Mouse (Mus musculus) spleen, postnatal 14 days (tissue): ENCODE data around the gene Atoh8.
A peak's percentile ranks its signal among the peaks of the same experiment; 100 is the strongest.

Source experiments
- DNase-seq, 2 experiments: peaks; one replicate each; pipeline ENCODE4 v3.0.0; 2021 to 2022; ENCODE audit warnings: low spot score in 2 of 2

The Atoh8 gene

DNA sequence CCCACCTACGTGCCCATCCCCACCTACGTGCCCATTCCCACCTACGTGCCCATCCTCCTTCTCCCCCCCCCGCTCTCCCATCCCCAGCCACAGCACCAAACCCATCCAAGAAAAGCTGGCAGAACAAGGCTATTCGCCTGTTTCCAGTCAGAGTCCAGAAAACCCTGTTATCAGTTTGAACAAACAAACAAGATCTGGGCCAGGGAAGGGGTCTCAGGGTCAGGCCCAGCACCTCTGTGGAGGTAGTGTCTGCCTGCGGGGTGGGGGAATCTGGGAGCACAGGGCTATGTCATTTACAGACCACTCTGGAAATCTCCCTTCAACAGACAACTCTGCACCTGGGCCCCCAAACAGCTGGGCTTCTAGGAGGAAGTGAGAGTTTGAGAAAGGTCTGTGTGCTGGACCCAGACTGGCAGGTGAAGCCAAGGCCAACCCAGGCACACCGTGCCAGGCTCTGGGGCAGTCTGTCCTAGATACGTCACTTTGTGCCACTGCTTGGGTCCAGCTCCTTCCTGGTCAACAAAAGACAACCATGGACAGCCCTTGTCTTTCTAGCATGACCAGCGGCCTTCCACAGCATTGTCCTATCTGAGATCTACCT lies 7.6 kb downstream of the Atoh8 start:
- peak in 1 of 2 experiments; percentile 25 for DNase-seq

GRCm38 (mm10) chr6:72227011-72227410 lies 8.4 kb downstream of the Atoh8 start:
- DNase-seq = no peak

- DNase-seq = no peak
Observed at GRCm38 (mm10) chr6:72225686-72226085, 9.7 kb downstream of the Atoh8 start.

GRCm38 (mm10) chr6:72223892-72224291 lies 11.5 kb downstream of the Atoh8 start:
- DNase-seq = no peak

- DNase-seq = no peak
Observed at GRCm38 (mm10) chr6:72222876-72223275, 12.5 kb downstream of the Atoh8 start.

DNA sequence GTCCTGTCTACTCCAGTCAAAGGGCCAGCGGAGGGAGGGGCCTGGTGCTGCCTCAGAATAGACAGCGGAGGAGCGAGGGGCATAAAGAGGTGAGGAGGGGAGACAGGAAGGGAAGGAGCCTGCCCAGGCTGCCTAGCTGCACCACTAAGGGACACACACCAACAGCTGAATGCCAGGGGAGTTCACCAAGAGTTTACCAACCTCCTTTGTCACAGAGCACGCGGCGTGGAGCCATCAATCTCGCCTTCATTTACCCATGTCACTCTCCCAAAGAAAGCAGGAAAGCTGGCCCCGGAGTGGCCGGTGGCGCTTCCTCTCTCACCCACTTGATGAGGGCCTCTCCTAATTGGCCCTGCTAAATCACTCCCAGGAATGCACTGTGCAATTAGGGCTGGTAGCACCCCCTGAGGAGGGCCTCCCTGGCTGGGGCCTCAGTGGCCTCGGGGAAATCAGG lies 13.1 kb downstream of the Atoh8 start:
- no peak for DNase-seq

DNA sequence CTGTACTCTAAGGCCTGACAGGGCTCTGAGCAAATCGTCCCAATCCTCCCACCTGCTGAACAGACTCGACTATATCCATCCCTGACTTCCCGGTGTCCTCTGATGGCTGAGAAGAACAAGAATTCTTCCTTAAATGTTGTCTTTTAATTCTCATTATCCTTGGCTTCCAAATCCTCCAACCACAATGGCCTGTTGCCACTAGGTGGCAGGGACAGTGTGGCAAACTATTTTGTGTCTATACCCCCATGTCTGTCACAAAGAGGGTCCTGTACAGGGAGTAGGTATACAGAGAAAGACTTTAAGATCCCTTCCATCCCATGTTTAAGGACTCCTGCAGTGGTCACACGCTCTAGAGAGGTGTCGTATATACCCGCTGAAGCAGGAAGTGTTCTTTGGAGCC lies 14.1 kb downstream of the Atoh8 start:
- no peak for DNase-seq

GRCm38 (mm10) chr6:72219549-72219948 lies 15.8 kb downstream of the Atoh8 start:
- no peak for DNase-seq

- no peak for DNase-seq
Observed at GRCm38 (mm10) chr6:72218281-72218680, 17.1 kb downstream of the Atoh8 start.

- no peak for DNase-seq
Observed at GRCm38 (mm10) chr6:72217415-72217784, 18.0 kb downstream of the Atoh8 start.

GRCm38 (mm10) chr6:72216681-72217414 lies 18.5 kb downstream of the Atoh8 start:
- peak; percentile 40 to 45 for DNase-seq

GRCm38 (mm10) chr6:72215582-72215981 lies 19.8 kb downstream of the Atoh8 start:
- no peak for DNase-seq

DNA sequence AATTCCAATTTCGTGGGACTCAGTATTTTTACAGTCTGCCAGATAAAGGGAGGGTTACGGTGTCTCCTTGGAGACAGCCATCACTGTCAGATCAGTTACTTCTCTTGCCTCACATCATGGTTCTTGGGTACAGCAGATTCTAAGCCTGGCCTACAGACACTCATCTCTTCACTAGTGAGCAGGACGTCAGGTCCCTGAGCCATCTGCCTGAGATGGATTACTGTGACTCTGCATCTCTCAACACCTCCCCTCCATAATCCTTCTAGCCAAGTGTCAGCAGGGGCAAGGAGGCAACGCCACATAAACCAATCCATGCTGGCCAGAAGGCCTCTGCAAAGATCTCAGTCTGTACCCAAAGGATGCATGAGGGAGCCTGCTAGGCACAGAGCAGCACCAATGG lies 24.0 kb downstream of the Atoh8 start:
- no peak for DNase-seq

DNA sequence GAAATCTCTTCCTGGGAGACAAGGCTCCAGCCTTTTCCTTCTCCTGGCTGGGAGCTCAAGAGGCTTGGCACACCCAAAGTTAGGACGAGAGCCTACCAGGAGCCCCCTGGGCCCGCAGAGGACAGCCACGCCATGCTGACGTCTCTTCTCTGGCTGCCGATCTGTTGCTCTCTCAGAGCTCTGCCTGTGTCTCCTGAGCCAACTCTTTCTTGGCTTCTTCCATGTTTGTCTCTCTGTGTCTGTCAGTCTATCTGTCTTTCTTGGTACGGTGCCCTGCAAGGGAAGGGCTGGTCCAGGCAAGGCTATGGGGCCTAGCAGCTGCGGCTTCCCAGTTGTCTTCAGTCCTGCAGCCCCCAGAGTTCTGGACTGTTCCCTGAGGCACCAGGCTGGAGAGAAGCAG lies 24.6 kb downstream of the Atoh8 start:
- no peak for DNase-seq

DNA sequence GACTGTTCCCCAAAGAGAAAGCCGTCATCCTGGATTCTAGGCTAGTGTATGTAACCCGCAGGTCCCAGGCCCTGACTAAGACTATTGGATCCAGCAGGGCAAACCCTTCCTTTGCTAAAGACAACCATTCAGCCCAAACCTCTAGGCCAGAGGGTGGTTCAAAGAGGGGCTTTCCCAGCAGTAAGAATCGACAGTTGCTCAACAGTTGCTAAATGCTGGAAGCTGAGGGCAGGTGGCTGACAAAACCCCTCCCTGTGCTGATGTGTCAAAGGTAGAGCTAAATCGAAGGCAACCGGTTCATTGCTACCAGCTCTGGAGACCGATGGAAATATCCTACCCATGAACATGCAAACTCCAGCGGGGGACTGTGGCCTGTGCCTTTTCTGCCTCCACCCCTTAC lies 25.6 kb downstream of the Atoh8 start:
- no peak for DNase-seq

DNA sequence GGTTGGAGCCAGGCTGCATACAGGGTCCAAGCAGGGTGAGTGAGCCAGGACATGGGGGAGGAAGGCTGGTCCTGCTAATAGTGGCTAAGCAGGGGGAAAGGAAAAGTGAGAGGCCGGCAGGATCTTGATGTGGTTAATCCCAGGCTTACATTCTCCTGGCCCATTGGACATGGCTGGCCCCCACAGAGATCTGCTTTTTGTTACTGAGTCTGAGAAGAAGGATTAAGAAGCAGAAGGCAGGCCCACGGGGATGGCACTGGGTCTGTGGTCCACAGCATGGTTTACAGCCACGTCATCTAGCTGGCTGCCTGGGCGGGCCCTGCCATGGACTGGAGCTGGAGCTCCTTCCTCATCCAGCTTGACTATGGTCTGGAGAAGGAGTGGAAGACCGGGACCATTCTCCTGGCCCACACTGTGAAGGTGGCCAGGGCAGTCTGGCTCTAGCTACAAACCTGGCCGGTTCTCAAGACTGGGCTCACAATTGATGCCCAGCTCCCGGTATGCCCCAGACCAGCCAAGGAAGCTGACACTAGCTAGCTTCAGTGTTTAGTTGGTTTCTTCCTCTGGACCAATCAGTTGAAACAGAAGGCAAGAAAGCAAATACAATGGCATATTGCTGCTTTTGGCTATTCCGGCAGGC lies 26.9 kb downstream of the Atoh8 start:
- no peak for DNase-seq

- no peak for DNase-seq
Observed at GRCm38 (mm10) chr6:72206021-72206420, 29.4 kb downstream of the Atoh8 start.

- no peak for DNase-seq
Observed at GRCm38 (mm10) chr6:72204858-72205257, 30.5 kb downstream of the Atoh8 start.

DNA sequence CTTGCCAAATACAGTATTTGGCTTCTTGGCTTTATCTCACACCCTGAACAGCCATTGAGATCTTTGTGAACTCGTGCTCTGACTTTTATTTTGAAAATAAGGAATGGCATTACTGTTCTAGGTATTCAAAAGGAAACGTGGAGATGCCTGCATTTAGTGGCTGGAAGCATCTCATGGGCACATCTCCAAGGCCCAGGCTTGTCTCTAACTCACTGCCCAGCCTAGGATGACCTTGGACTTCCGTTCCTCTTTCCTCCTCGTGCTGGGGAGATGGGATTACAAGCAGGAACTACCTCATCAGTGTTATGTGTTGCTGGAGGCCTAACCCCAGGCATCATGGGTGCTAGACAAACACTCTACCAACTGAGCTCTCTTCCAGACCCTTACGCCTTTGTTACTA lies 32.1 kb downstream of the Atoh8 start:
- no peak for DNase-seq

DNA sequence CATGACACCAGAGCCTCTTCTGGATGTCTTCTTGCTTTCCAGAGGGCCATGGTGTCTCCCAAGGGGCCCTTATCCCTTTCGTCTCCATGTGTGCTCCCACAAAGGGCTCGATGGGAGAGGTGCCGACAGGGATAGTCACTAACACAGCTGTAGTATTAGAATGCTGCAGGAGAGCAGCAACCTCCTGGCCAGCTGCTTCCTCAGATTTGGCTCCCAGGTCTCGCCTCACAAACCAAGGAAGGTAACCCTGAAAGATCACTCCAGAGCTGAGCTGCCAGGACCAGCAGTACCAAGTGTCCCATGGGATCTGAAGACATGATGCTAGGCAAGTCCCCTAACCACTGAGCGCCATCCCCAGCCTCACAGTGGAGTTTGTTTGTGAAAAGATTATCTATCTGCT lies 32.6 kb downstream of the Atoh8 start:
- DNase-seq = no peak

- no peak for DNase-seq
Observed at GRCm38 (mm10) chr6:72200595-72201256, 34.7 kb downstream of the Atoh8 start.

GRCm38 (mm10) chr6:72197515-72197914 lies 37.9 kb downstream of the Atoh8 start:
- no peak for DNase-seq

- DNase-seq = no peak
Observed at GRCm38 (mm10) chr6:72196660-72197059, 38.7 kb downstream of the Atoh8 start.
